In the genomic region with DNA sequence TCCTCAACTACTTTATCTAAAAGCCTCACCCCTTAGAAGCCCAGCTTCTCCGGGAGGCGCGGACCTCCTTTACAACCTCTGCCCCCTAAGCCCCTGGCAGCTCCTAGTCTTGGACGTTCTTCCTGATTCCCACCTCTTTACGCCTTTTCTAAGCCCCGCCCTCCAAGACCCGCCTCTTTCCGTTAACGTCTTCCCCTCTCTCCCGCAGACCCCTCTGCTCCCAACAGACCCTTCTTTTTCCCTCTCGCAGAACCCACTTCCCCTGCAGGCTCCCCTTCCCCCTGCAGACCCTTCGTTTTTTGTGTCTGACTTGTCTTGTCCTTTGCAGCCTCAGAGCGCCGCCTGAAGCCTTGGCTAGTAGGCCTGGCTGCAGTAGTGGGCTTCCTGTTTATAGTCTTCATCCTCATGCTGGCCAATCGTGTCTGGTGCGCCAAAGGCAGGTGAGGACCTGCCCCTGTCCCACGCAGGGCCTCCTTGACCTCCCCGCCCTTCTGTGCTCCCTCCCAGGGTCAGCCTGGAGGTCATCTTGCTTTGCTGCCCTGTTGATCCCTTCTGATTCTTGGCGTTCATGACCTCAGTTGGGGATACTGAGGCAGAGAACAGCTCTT, we compare ENCODE assay signal across 8 mouse cellular contexts. TPM values are rescaled to one million over a fixed set of nuclear protein-coding genes. Genes with fewer than 3 reads are reported as not detected.
DNase-seq lines count a peak whose midpoint lies in the region; ATAC-seq lines count a peak whose summit lies in the region.

No protein-coding gene starts in this region.

- peaks cover 3% of the 10 kb centered on the region; the same call in 1 of the 2 replicates for H3K27me3 ChIP-seq in hindbrain, embryonic 11.5 days (ENCODE audit: control insufficient read depth, insufficient read depth, low read length)
- no peaks in the 10 kb centered on the region for H3K27me3 ChIP-seq in neural tube, embryonic 15.5 days (replicated peaks)

- H3K36me3 ChIP-seq in hindbrain, embryonic 11.5 days (ENCODE audit: control insufficient read depth, insufficient read depth, low read length): no peaks in the 10 kb centered on the region
- peaks cover 12% of the 10 kb centered on the region for H3K36me3 ChIP-seq in neural tube, embryonic 15.5 days

- DNase-seq in 416B (ENCODE audit: low read depth) (peak; percentile 63), liver (peak; percentile 46)
- peak; percentile 57 for DNase-seq in hindbrain, embryonic 11.5 days (ENCODE audit: low spot score)
- DNase-seq in cerebellum, postnatal 4 days (ENCODE audit: low spot score in 2 of 2): no peak
- DNase-seq in gastrocnemius, postnatal 25 days: no peak
- DNase-seq in gastrocnemius, postnatal 14 days: no peak

- 7% methylated on average over 19 of the region's 19 CpGs for WGBS in hindbrain, embryonic 11.5 days
- 12% methylated on average over 19 of the region's 19 CpGs for WGBS in neural tube, embryonic 15.5 days

- peaks cover 12% of the 10 kb centered on the region for H3K4me1 ChIP-seq in brown adipose tissue, adult 24 weeks (ENCODE audit: control insufficient read depth, insufficient read depth, insufficient read length, low read length)
- H3K4me1 ChIP-seq in hindbrain, embryonic 11.5 days (replicated peaks; ENCODE audit: control insufficient read depth, insufficient read depth, low read length): peaks cover 2% of the 10 kb centered on the region; the same call in 1 of the 2 replicates
- H3K4me1 ChIP-seq in neural tube, embryonic 15.5 days: peaks cover 45% of the 10 kb centered on the region

- peak overlapping the region; percentile 21 for H3K4me2 ChIP-seq in hindbrain, embryonic 11.5 days (replicated peaks; ENCODE audit: low read depth, low read length)
- peak overlapping the region; percentile 50 for H3K4me2 ChIP-seq in neural tube, embryonic 15.5 days

- intact Hi-C loops in gastrocnemius, postnatal 14 days (cut with DNase I; ENCODE audit: low total_unique reads): loop anchor here (2.0 kb wide), 1 partner anchor 49 kb away; no protein-coding TSS in a partner anchor

- H3K9me3 ChIP-seq in hindbrain, embryonic 11.5 days (ENCODE audit: control insufficient read depth, low read length): no peaks in the 10 kb centered on the region
- H3K9me3 ChIP-seq in neural tube, embryonic 15.5 days (replicated peaks): no peaks in the 10 kb centered on the region

- peak overlapping the region; percentile 49 for H3K4me3 ChIP-seq in brown adipose tissue, adult 24 weeks (ENCODE audit: insufficient read depth, low read depth, low read length)
- H3K4me3 ChIP-seq in hindbrain, embryonic 11.5 days (ENCODE audit: low read depth, low read length): no peak overlapping the region
- H3K4me3 ChIP-seq in neural tube, embryonic 15.5 days (replicated peaks): peak overlapping the region; percentile 17; the same call in 1 of the 2 replicates

- no peak overlapping the region for H3K9ac ChIP-seq in hindbrain, embryonic 11.5 days (ENCODE audit: low read depth, low read length)
- peak overlapping the region; percentile 17; the same call in 1 of the 2 replicates for H3K9ac ChIP-seq in neural tube, embryonic 15.5 days (replicated peaks)

- ATAC-seq in hindbrain, embryonic 11.5 days (ENCODE audit: low FRiP score): no peak
- ATAC-seq in neural tube, embryonic 15.5 days (ENCODE audit: low FRiP score): no peak

- no peak overlapping the region for H3K27ac ChIP-seq in brown adipose tissue, adult 24 weeks (replicated peaks; ENCODE audit: low read depth, low read length)
- peak overlapping the region; percentile 27; the same call in 1 of the 2 replicates for H3K27ac ChIP-seq in hindbrain, embryonic 11.5 days (ENCODE audit: low read depth, low read length)
- H3K27ac ChIP-seq in neural tube, embryonic 15.5 days (replicated peaks): 0 out of 2 replicates have a peak overlapping the region, but pooled peaks have one; percentile 13

RNA-seq across cellular contexts. Expression of a gene that starts 0.7 kb away (rescaled TPM):
- 1.9 and 5.3 TPM in 2 replicates for polyA plus RNA-seq in brown adipose tissue, adult 24 weeks (2012; ENCODE audit: insufficient read depth, insufficient read length, missing spikeins)
- polyA plus RNA-seq in hindbrain, embryonic 11.5 days (2014; fragmentation: Nextera tagmentation; extraction: Ambion mirVana): 2.7 and 4.1 TPM in 2 replicates
- 2.5 and 9.3 TPM in 2 replicates for polyA plus RNA-seq in neural tube, embryonic 15.5 days (2015; fragmentation: Nextera tagmentation; extraction: Ambion mirVana)
- total RNA-seq in gastrocnemius, postnatal 25 days (2021): under 1 TPM in 1 of 2 experiments, not detected in 1; 0.67 TPM
- under 1 TPM; 0.45 to 0.91 TPM for total RNA-seq in gastrocnemius, postnatal 14 days (2021)

RNA-seq across cellular contexts. Expression of a gene that starts 4.8 kb away (rescaled TPM):
- polyA plus RNA-seq in brown adipose tissue, adult 24 weeks (2012; ENCODE audit: insufficient read depth, insufficient read length, missing spikeins): not detected in 2 replicates
- 0.49 and 1.0 TPM in 2 replicates for polyA plus RNA-seq in hindbrain, embryonic 11.5 days (2014; fragmentation: Nextera tagmentation; extraction: Ambion mirVana)
- 3.4 and 3.6 TPM in 2 replicates for polyA plus RNA-seq in neural tube, embryonic 15.5 days (2015; fragmentation: Nextera tagmentation; extraction: Ambion mirVana)
- total RNA-seq in gastrocnemius, postnatal 25 days (2021): under 1 TPM in 1 of 2 experiments, not detected in 1; 0.59 TPM
- under 1 TPM in 1 of 2 experiments, not detected in 1; 0.80 TPM for total RNA-seq in gastrocnemius, postnatal 14 days (2021)

RNA-seq across cellular contexts. Expression of a gene that starts 9.3 kb away (rescaled TPM):
- polyA plus RNA-seq in brown adipose tissue, adult 24 weeks (2012; ENCODE audit: insufficient read depth, insufficient read length, missing spikeins): 2.4 TPM in 1 of 2 replicates, not detected in the other
- polyA plus RNA-seq in hindbrain, embryonic 11.5 days (2014; fragmentation: Nextera tagmentation; extraction: Ambion mirVana): 2.2 and 3.2 TPM in 2 replicates
- 5.7 and 7.2 TPM in 2 replicates for polyA plus RNA-seq in neural tube, embryonic 15.5 days (2015; fragmentation: Nextera tagmentation; extraction: Ambion mirVana)
- 1 to 10 TPM in 1 of 2 experiments, under 1 TPM in 1; 0.78 to 1.0 TPM for total RNA-seq in gastrocnemius, postnatal 25 days (2021)
- under 1 TPM; 0.41 to 0.47 TPM for total RNA-seq in gastrocnemius, postnatal 14 days (2021)

RNA-seq across cellular contexts. Expression of a gene that starts 9.3 kb away (rescaled TPM):
- polyA plus RNA-seq in brown adipose tissue, adult 24 weeks (2012; ENCODE audit: insufficient read depth, insufficient read length, missing spikeins): 25.1 and 35.9 TPM in 2 replicates
- 44.8 and 52.6 TPM in 2 replicates for polyA plus RNA-seq in hindbrain, embryonic 11.5 days (2014; fragmentation: Nextera tagmentation; extraction: Ambion mirVana)
- 101 TPM in 2 replicates for polyA plus RNA-seq in neural tube, embryonic 15.5 days (2015; fragmentation: Nextera tagmentation; extraction: Ambion mirVana)
- total RNA-seq in gastrocnemius, postnatal 25 days (2021): 10 to 100 TPM; 41.1 to 41.2 TPM
- 10 to 100 TPM; 38.6 to 39.8 TPM for total RNA-seq in gastrocnemius, postnatal 14 days (2021)

RNA-seq across cellular contexts. Expression of a gene that starts 15.2 kb away (rescaled TPM):
- polyA plus RNA-seq in brown adipose tissue, adult 24 weeks (2012; ENCODE audit: insufficient read depth, insufficient read length, missing spikeins): 9.3 and 10.3 TPM in 2 replicates
- 83.0 and 92.1 TPM in 2 replicates for polyA plus RNA-seq in hindbrain, embryonic 11.5 days (2014; fragmentation: Nextera tagmentation; extraction: Ambion mirVana)
- 132 and 146 TPM in 2 replicates for polyA plus RNA-seq in neural tube, embryonic 15.5 days (2015; fragmentation: Nextera tagmentation; extraction: Ambion mirVana)
- 10 to 100 TPM; 13.5 to 14.0 TPM for total RNA-seq in gastrocnemius, postnatal 25 days (2021)
- total RNA-seq in gastrocnemius, postnatal 14 days (2021): 10 to 100 TPM; 11.9 to 15.4 TPM

Comparison
In these comparisons a context has a peak if more than half of its experiments do, and no peak if none do; other contexts are left out.
1. DNase-seq: peak in 416B (single experiment), hindbrain, embryonic 11.5 days (single experiment) and liver (single experiment); none in cerebellum, postnatal 4 days (0 of 2), gastrocnemius, postnatal 25 days (single experiment) and gastrocnemius, postnatal 14 days (single experiment).